Mouse (Mus musculus) granulocyte monocyte progenitor cell, adult 5-6 weeks (primary cell): ENCODE data around the gene Iyd. TPM values are rescaled to one million over a fixed set of nuclear protein-coding genes. Genes with fewer than 3 reads are reported as not detected.

Source experiments
- ATAC-seq: replicated peaks from 2 replicates; pipeline ENCODE4 v1.8.0; 2016; ENCODE audit warnings: mild to moderate bottlenecking, moderate TSS enrichment, inconsistent platforms; ENCODE audit not compliant: poor library complexity, severe bottlenecking
- total RNA-seq, 2 experiments: library from RNA; stranded (forward) in 1 of 2; stranded (reverse) in 1 of 2; fragments of 200-712, 200-1000 nt in 1 of 2; fragments of >200 nt in 1 of 2; fragmentation: Nextera tagmentation in 1 of 2; gene quantifications; 2 replicates each; pipeline ENCODE4 v1.2.3; 2014 to 2017

Iyd gene
- total RNA-seq, 2 experiments from 2014 or later: not detected

GRCm38 (mm10) chr10:3536361-3536760, 3.7 kb upstream of the Iyd start:
- no peak for ATAC-seq

GRCm38 (mm10) chr10:3549384-3549783, 9.3 kb downstream of the Iyd start:
- no peak for ATAC-seq

- ATAC-seq: no peak
Measured at GRCm38 (mm10) chr10:3555128-3555527, 15.1 kb downstream of the Iyd start.

GRCm38 (mm10) chr10:3556538-3556937, 16.5 kb downstream of the Iyd start:
- no peak for ATAC-seq

GRCm38 (mm10) chr10:3559136-3559535, 19.1 kb downstream of the Iyd start:
- ATAC-seq: no peak

GRCm38 (mm10) chr10:3562165-3562564, 22.1 kb downstream of the Iyd start:
- ATAC-seq: peak; percentile 46

GRCm38 (mm10) chr10:3565126-3565525, 25.1 kb downstream of the Iyd start:
- ATAC-seq: no peak

GRCm38 (mm10) chr10:3567821-3568220, 27.8 kb downstream of the Iyd start:
- ATAC-seq: peak; percentile 68

GRCm38 (mm10) chr10:3572723-3573649, 32.9 kb downstream of the Iyd start:
- ATAC-seq: peak; percentile 88

GRCm38 (mm10) chr10:3573905-3574500, 34.0 kb downstream of the Iyd start:
- peak; percentile 56 for ATAC-seq

- ATAC-seq: no peak
Measured at GRCm38 (mm10) chr10:3590632-3591031, 50.6 kb downstream of the Iyd start.

- ATAC-seq: no peak
Measured at GRCm38 (mm10) chr10:3591790-3592189, 51.8 kb downstream of the Iyd start.

GRCm38 (mm10) chr10:3596697-3597096, 56.7 kb downstream of the Iyd start:
- ATAC-seq: no peak

GRCm38 (mm10) chr10:3597760-3598159, 57.7 kb downstream of the Iyd start:
- ATAC-seq: no peak

Other genes starting within 250 kb of the Iyd start
- not detected in 2 replicates for gene Ppp1r14c, start 174.2 kb upstream of the Iyd start, total RNA-seq (2014; fragmentation: Nextera tagmentation)
- gene Ppp1r14c, start 174.2 kb upstream of the Iyd start, total RNA-seq (2017): not detected in 2 replicates
- 0.19 and 3.0 TPM in 2 replicates for gene Plekhg1, start 200.1 kb downstream of the Iyd start, total RNA-seq (2014; fragmentation: Nextera tagmentation)
- gene Plekhg1, start 200.1 kb downstream of the Iyd start, total RNA-seq (2017): 0.21 and 0.34 TPM in 2 replicates